Mouse (Mus musculus): ENCODE data around the gene Cmss1. TPM values are rescaled to one million over a fixed set of nuclear protein-coding genes. Genes with fewer than 3 reads are reported as not detected.

Gene Cmss1
- polyA plus RNA-seq, 1 experiment = 9.0 TPM

- TF ChIP-seq POLR2A (IDR thresholded peaks at IDR 0.05; ENCODE audit: low read depth, low read length) (no peak), CTCF (IDR thresholded peaks at IDR 0.05; ENCODE audit: borderline replicate concordance, insufficient read depth, low read length) (no peak)
- Histone ChIP-seq H3K4me3 (ENCODE audit: insufficient read depth, low read length) (no peak overlapping the region), H3K4me1 (ENCODE audit: control insufficient read depth, insufficient read depth, low read length) (peaks cover 2% of the 10 kb centered on the region; the same call in 1 of the 2 replicates), H3K27ac (ENCODE audit: insufficient read depth, low read length) (no peak overlapping the region)
Measured at GRCm38 (mm10) chr16:57326996-57327395, 279.7 kb downstream of the Cmss1 start.

GRCm38 (mm10) chr16:57319284-57320124, 287.2 kb downstream of the Cmss1 start:
- no peak overlapping the region for H3K4me3 ChIP-seq (ENCODE audit: insufficient read depth, low read length)
- H3K27ac ChIP-seq (ENCODE audit: insufficient read depth, low read length) = no peak overlapping the region
- TF ChIP-seq POLR2A (IDR thresholded peaks at IDR 0.05; ENCODE audit: low read depth, low read length) = no peak
- no peak for TF ChIP-seq CTCF (IDR thresholded peaks at IDR 0.05; ENCODE audit: borderline replicate concordance, insufficient read depth, low read length)
- peaks cover 1% of the 10 kb centered on the region; the same call in 1 of the 2 replicates for H3K4me1 ChIP-seq (ENCODE audit: control insufficient read depth, insufficient read depth, low read length)

DNA sequence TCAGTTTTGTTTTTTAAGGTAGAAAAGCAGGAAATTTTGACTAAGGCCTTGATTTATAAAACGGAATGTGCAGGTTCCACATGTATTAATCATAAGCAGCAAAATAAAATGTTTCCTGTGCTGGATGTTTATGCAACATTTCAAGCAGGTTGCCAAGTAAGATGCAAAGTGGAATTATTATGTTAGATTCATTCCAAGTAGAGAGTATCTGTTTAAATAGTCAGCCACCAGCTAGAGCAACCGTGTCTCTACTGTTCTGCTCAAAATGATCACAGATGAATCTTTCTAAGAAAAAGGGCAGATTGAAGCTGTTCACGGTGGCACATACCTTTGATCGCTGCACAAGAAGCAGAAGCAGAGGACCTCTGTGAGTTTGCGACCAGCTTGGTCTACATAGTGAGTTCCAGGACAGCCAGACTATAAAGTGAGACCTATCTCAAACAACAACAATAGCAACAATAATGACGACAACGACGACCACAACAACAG, 288.0 kb downstream of the Cmss1 start:
- H3K27ac ChIP-seq (ENCODE audit: insufficient read depth, low read length) = peak overlapping the region; percentile 28; the same call in 1 of the 2 replicates
- no peak overlapping the region for H3K4me3 ChIP-seq (ENCODE audit: insufficient read depth, low read length)
- TF ChIP-seq CTCF (IDR thresholded peaks at IDR 0.05; ENCODE audit: borderline replicate concordance, insufficient read depth, low read length) = no peak
- TF ChIP-seq POLR2A (IDR thresholded peaks at IDR 0.05; ENCODE audit: low read depth, low read length) = no peak
- H3K4me1 ChIP-seq (ENCODE audit: control insufficient read depth, insufficient read depth, low read length) = peaks cover 1% of the 10 kb centered on the region; the same call in 1 of the 2 replicates

GRCm38 (mm10) chr16:57317882-57318636, 288.6 kb downstream of the Cmss1 start:
- H3K27ac ChIP-seq (ENCODE audit: insufficient read depth, low read length) = no peak overlapping the region
- TF ChIP-seq POLR2A (IDR thresholded peaks at IDR 0.05; ENCODE audit: low read depth, low read length) = no peak
- H3K4me3 ChIP-seq (ENCODE audit: insufficient read depth, low read length) = no peak overlapping the region
- peaks cover 1% of the 10 kb centered on the region; the same call in 1 of the 2 replicates for H3K4me1 ChIP-seq (ENCODE audit: control insufficient read depth, insufficient read depth, low read length)

DNA sequence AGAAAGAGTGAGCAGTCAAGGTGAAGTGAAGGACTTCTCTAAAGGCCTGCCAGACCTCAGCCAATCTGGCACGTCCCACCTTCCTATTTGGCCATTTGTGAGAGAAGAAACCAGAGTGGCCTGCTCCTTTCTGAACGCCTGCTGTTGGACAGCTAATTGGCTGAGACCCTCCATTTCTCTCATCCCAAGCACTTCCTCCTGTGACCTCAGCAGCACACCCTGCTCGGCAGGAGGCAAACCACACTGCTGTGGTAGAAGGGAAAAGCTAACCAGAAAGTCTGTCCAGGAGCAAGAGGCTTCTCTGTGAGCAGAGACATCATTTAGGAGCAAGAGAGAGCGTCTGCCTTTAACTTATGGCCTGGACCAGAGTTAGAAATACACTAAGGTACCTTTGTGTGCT, 289.5 kb downstream of the Cmss1 start:
- Histone ChIP-seq H3K4me1 (ENCODE audit: control insufficient read depth, insufficient read depth, low read length) (peaks cover 1% of the 10 kb centered on the region; the same call in 1 of the 2 replicates), H3K27ac (ENCODE audit: insufficient read depth, low read length) (no peak overlapping the region), H3K4me3 (ENCODE audit: insufficient read depth, low read length) (no peak overlapping the region)
- no peak for TF ChIP-seq POLR2A (IDR thresholded peaks at IDR 0.05; ENCODE audit: low read depth, low read length)
- TF ChIP-seq CTCF (IDR thresholded peaks at IDR 0.05; ENCODE audit: borderline replicate concordance, insufficient read depth, low read length) = no peak

GRCm38 (mm10) chr16:57315026-57315425, 291.6 kb downstream of the Cmss1 start:
- Histone ChIP-seq H3K27ac (ENCODE audit: insufficient read depth, low read length) (no peak overlapping the region), H3K4me3 (ENCODE audit: insufficient read depth, low read length) (no peak overlapping the region), H3K4me1 (ENCODE audit: control insufficient read depth, insufficient read depth, low read length) (peaks cover 1% of the 10 kb centered on the region; the same call in 1 of the 2 replicates)
- no peak for TF ChIP-seq POLR2A (IDR thresholded peaks at IDR 0.05; ENCODE audit: low read depth, low read length)
- TF ChIP-seq CTCF (IDR thresholded peaks at IDR 0.05; ENCODE audit: borderline replicate concordance, insufficient read depth, low read length) = no peak

GRCm38 (mm10) chr16:57314236-57314635, 292.4 kb downstream of the Cmss1 start:
- H3K27ac ChIP-seq (ENCODE audit: insufficient read depth, low read length) = no peak overlapping the region
- H3K4me3 ChIP-seq (ENCODE audit: insufficient read depth, low read length) = no peak overlapping the region
- H3K4me1 ChIP-seq (ENCODE audit: control insufficient read depth, insufficient read depth, low read length) = peaks cover 1% of the 10 kb centered on the region; the same call in 1 of the 2 replicates
- TF ChIP-seq POLR2A (IDR thresholded peaks at IDR 0.05; ENCODE audit: low read depth, low read length) = no peak
- TF ChIP-seq CTCF (IDR thresholded peaks at IDR 0.05; ENCODE audit: borderline replicate concordance, insufficient read depth, low read length) = no peak

DNA sequence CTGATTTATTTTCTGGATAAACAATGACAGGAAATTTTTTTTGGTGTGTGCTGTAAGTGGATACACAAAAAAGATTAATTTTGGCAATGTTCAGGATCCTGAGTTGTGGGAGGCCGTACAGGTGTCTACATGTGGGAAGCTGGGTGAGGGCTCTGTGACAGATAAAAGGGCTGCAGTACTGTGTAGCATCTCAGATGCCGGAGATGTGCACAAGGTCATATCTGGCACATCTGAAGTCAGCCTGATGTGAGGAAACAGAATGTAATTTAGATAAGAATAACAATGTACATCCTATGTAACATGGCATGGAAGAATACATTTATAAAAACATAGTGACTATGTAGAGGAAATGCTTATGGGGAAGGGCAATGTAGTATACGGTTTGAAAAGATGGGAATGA, 293.2 kb downstream of the Cmss1 start:
- TF ChIP-seq CTCF (IDR thresholded peaks at IDR 0.05; ENCODE audit: borderline replicate concordance, insufficient read depth, low read length) = no peak
- TF ChIP-seq POLR2A (IDR thresholded peaks at IDR 0.05; ENCODE audit: low read depth, low read length) = no peak
- Histone ChIP-seq H3K4me1 (ENCODE audit: control insufficient read depth, insufficient read depth, low read length) (peaks cover 1% of the 10 kb centered on the region; the same call in 1 of the 2 replicates), H3K4me3 (ENCODE audit: insufficient read depth, low read length) (no peak overlapping the region), H3K27ac (ENCODE audit: insufficient read depth, low read length) (no peak overlapping the region)

DNA sequence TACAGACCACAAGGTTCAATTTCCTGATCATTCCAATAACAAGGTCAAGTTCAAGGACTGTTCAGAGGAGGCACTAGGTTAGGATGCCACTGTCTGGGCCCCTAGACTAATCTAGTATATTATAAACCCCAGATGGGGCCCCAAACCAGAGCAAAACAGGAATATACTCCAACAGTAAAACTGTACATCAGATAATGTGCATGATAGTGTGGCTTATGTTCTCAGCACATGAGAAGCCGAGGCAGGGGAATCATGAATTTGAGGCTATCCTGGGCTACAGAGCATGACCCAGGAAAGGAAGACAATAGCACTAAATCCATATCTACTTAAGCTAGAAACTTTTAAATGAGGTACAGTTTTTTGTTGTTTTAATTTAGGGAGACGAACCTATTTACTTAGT, 294.5 kb downstream of the Cmss1 start:
- no peak for TF ChIP-seq POLR2A (IDR thresholded peaks at IDR 0.05; ENCODE audit: low read depth, low read length)
- TF ChIP-seq CTCF (IDR thresholded peaks at IDR 0.05; ENCODE audit: borderline replicate concordance, insufficient read depth, low read length) = no peak
- no peak overlapping the region for H3K4me3 ChIP-seq (ENCODE audit: insufficient read depth, low read length)
- H3K27ac ChIP-seq (ENCODE audit: insufficient read depth, low read length) = no peak overlapping the region
- no peaks in the 10 kb centered on the region; the same call in 1 of the 2 replicates for H3K4me1 ChIP-seq (ENCODE audit: control insufficient read depth, insufficient read depth, low read length)

Data from embryonic fibroblast, embryonic 13.5 days (primary cell).